Mouse (Mus musculus) layer of hippocampus, adult 8-10 months (tissue): ENCODE measurements at regions not wholly inside any gene's neighbourhood (a gene's known extent, or its start where the extent isn't known, plus 50 kb on each side); places are given as distances from the start of the nearest gene placed in this dataset.
A peak's percentile ranks its signal among the peaks of the same experiment; 100 is the strongest.
"Not testable (repeated sequence)": the region's sequence is repeated elsewhere in the genome, so short reads cannot be mapped to it uniquely, and the experiment has no call there.

Source experiments
- DNase-seq, 2 experiments: peaks; one replicate each; pipeline ENCODE4 v3.0.0; 2022; ENCODE audit warnings: low spot score in 2 of 2

- DNase-seq, result no peak
Measured at GRCm38 (mm10) chr6:37618990-37619389, 89.0 kb downstream of the Akr1d1 start.

GRCm38 (mm10) chr6:37621364-37622029, 91.5 kb downstream of the Akr1d1 start:
- DNase-seq, result no peak

GRCm38 (mm10) chr6:37622273-37622672, 92.3 kb downstream of the Akr1d1 start:
- DNase-seq, result no peak

GRCm38 (mm10) chr6:37627206-37627605, 97.2 kb downstream of the Akr1d1 start:
- DNase-seq, result no peak

GRCm38 (mm10) chr6:37633948-37634347, 104.0 kb downstream of the Akr1d1 start:
- no peak for DNase-seq

GRCm38 (mm10) chr6:37642066-37642465, 112.1 kb downstream of the Akr1d1 start:
- DNase-seq, result no peak

- peak in 1 of 2 experiments; percentile 9 for DNase-seq
Measured at GRCm38 (mm10) chr6:37642701-37643121, 112.7 kb downstream of the Akr1d1 start.

- DNase-seq, result no peak
Measured at GRCm38 (mm10) chr6:37643176-37643575, 113.2 kb downstream of the Akr1d1 start.

GRCm38 (mm10) chr6:37643718-37644117, 113.7 kb downstream of the Akr1d1 start:
- no peak for DNase-seq

GRCm38 (mm10) chr6:37645551-37645950, 115.6 kb downstream of the Akr1d1 start:
- no peak for DNase-seq

- DNase-seq, result not testable (repeated sequence)
Measured at GRCm38 (mm10) chr6:37657300-37657699, 127.3 kb downstream of the Akr1d1 start.

- DNase-seq, result peak; percentile 12 to 21
Measured at GRCm38 (mm10) chr6:37658021-37658650, 128.2 kb downstream of the Akr1d1 start.

- peak in 1 of 2 experiments; percentile 24 for DNase-seq
Measured at GRCm38 (mm10) chr6:37662747-37663146, 132.8 kb downstream of the Akr1d1 start.

- DNase-seq, result no peak
Measured at GRCm38 (mm10) chr6:37665576-37665975, 135.6 kb downstream of the Akr1d1 start.

GRCm38 (mm10) chr6:37669407-37669806, 139.4 kb downstream of the Akr1d1 start:
- DNase-seq, result no peak

- DNase-seq, result no peak
Measured at GRCm38 (mm10) chr6:37670701-37671100, 140.7 kb downstream of the Akr1d1 start.

GRCm38 (mm10) chr6:37679871-37680270, 149.9 kb downstream of the Akr1d1 start:
- no peak for DNase-seq

- not testable (repeated sequence) for DNase-seq
Measured at GRCm38 (mm10) chr6:37681331-37681730, 151.4 kb downstream of the Akr1d1 start.

- no peak for DNase-seq
Measured at GRCm38 (mm10) chr6:37686094-37686493, 156.1 kb downstream of the Akr1d1 start.

GRCm38 (mm10) chr6:37688866-37689617, 159.1 kb downstream of the Akr1d1 start:
- no peak for DNase-seq

- DNase-seq, result no peak
Measured at GRCm38 (mm10) chr6:37689696-37690095, 159.7 kb downstream of the Akr1d1 start.

GRCm38 (mm10) chr6:37691976-37692644, 162.1 kb downstream of the Akr1d1 start:
- no peak for DNase-seq
